Mouse (Mus musculus) gastrocnemius, adult 8-10 months (tissue): Measurements from ENCODE around the gene Trhr2. TPM values are rescaled to one million over a fixed set of nuclear protein-coding genes. Genes with fewer than 3 reads are reported as not detected.

Experiments used
- DNase-seq, 2 experiments: peaks; one replicate each; pipeline ENCODE4 v3.0.0; 2022; ENCODE audit warnings: low spot score in 2 of 2
- total RNA-seq, 4 experiments: library from RNA; stranded (reverse); gene quantifications; 2 replicates each; pipeline ENCODE4 v1.2.4; 2022

The Trhr2 gene
- total RNA-seq, 4 experiments from 2014 or later = not detected

- no peak for DNase-seq
Measured at GRCm38 (mm10) chr8:122307836-122308235, 52.7 kb downstream of the Trhr2 start.

Other genes with a start within 250 kb of the Trhr2 start
- gene Zfpm1, start 78.6 kb downstream of the Trhr2 start, total RNA-seq = 1 to 10 TPM; 4.7 to 9.2 (median 6.3) TPM
- gene Zc3h18, start 15.9 kb upstream of the Trhr2 start, total RNA-seq = 10 to 100 TPM; 22.9 to 30.7 (median 25.8) TPM
- not detected for gene Il17c, start 61.3 kb upstream of the Trhr2 start, total RNA-seq
- gene Cyba, start 72.2 kb upstream of the Trhr2 start, total RNA-seq = 1 to 10 TPM; 3.8 to 8.6 (median 5.7) TPM
- gene Mvd, start 82.7 kb upstream of the Trhr2 start, total RNA-seq = 1 to 10 TPM; 3.4 to 5.5 (median 4.8) TPM
- 10 to 100 TPM in 3 of 4 experiments, 1 to 10 TPM in 1; 8.9 to 15.4 (median 13.7) TPM for gene Snai3, start 100.0 kb upstream of the Trhr2 start, total RNA-seq
- gene Rnf166, start 115.3 kb upstream of the Trhr2 start, total RNA-seq = 10 to 100 TPM; 29.9 to 37.5 (median 32.4) TPM
- gene Ctu2, start 115.4 kb upstream of the Trhr2 start, total RNA-seq = 1 to 10 TPM; 6.1 to 7.2 (median 6.7) TPM
- 10 to 100 TPM; 11.7 to 14.4 (median 13.9) TPM for gene Piezo1, start 190.6 kb upstream of the Trhr2 start, total RNA-seq
- gene Cdt1, start 207.3 kb upstream of the Trhr2 start, total RNA-seq = 1 to 10 TPM in 1 of 4 experiments, under 1 TPM in 3; 0.47 to 1.0 (median 0.83) TPM
- gene Aprt, start 216.2 kb upstream of the Trhr2 start, total RNA-seq = 10 to 100 TPM; 42.7 to 49.4 (median 45.2) TPM